Mouse (Mus musculus) urinary bladder, adult 18-20 months (tissue): ENCODE measurements around the gene Bcl2l13.

Experiments
- DNase-seq, 2 experiments: peaks; one replicate each; pipeline ENCODE4 v3.0.0; 2022; ENCODE audit warnings: low spot score in 2 of 2, mixed read lengths in 2 of 2

Bcl2l13 gene

GRCm38 (mm10) chr6:120929421-120929820, 93.4 kb downstream of the Bcl2l13 start:
- no peak for DNase-seq

GRCm38 (mm10) chr6:120930450-120931306, 94.7 kb downstream of the Bcl2l13 start:
- no peak for DNase-seq

GRCm38 (mm10) chr6:120932597-120932996, 96.6 kb downstream of the Bcl2l13 start:
- DNase-seq = no peak

- no peak for DNase-seq
These were observed 97.7 kb downstream of the Bcl2l13 start for GRCm38 (mm10) chr6:120933670-120934069.

- DNase-seq = no peak
These were observed 98.2 kb downstream of the Bcl2l13 start for GRCm38 (mm10) chr6:120934176-120934575.

GRCm38 (mm10) chr6:120937104-120937617, 101.1 kb downstream of the Bcl2l13 start:
- no peak for DNase-seq

- no peak for DNase-seq
These were observed 102.1 kb downstream of the Bcl2l13 start for GRCm38 (mm10) chr6:120937999-120938608.

- no peak for DNase-seq
These were observed 102.9 kb downstream of the Bcl2l13 start for GRCm38 (mm10) chr6:120938763-120939450.

GRCm38 (mm10) chr6:120939783-120940182, 103.8 kb downstream of the Bcl2l13 start:
- DNase-seq = no peak

- DNase-seq = no peak
These were observed 104.6 kb downstream of the Bcl2l13 start for GRCm38 (mm10) chr6:120940446-120941083.

- DNase-seq = no peak
These were observed 105.1 kb downstream of the Bcl2l13 start for GRCm38 (mm10) chr6:120941084-120941481.

GRCm38 (mm10) chr6:120941575-120941974, 105.6 kb downstream of the Bcl2l13 start:
- DNase-seq = no peak
